Mouse (Mus musculus): ENCODE results near the gene Derl3. TPM values are rescaled to one million over a fixed set of nuclear protein-coding genes. Genes with fewer than 3 reads are reported as not detected.

Gene Derl3
- polyA plus RNA-seq, 1 experiment = 145 TPM

- Histone ChIP-seq H3K36me3 (ENCODE audit: control insufficient read depth, insufficient read depth, low read length) (no peaks in the 10 kb centered on the region), H3K4me3 (ENCODE audit: control insufficient read depth, low read depth, low read length) (no peak overlapping the region), H3K27me3 (ENCODE audit: control insufficient read depth, insufficient read depth, low read length) (no peaks in the 10 kb centered on the region), H3K4me1 (ENCODE audit: control insufficient read depth, insufficient read depth, low read length) (no peaks in the 10 kb centered on the region), H3K27ac (ENCODE audit: control insufficient read depth, insufficient read depth, low read depth, low read length) (peak overlapping the region; percentile 18)
- TF ChIP-seq CTCF (IDR thresholded peaks at IDR 0.05; ENCODE audit: control insufficient read depth, insufficient read depth, insufficient replicate concordance, low read depth, low read length) = no peak
- no peak for TF ChIP-seq POLR2A (IDR thresholded peaks at IDR 0.05; ENCODE audit: control insufficient read depth, low read depth, low read length)
These were observed 51.0 kb downstream of the Derl3 start for GRCm38 (mm10) chr10:75944066-75944772.

GRCm38 (mm10) chr10:75945213-75945612 lies 52.0 kb downstream of the Derl3 start:
- H3K27me3 ChIP-seq (ENCODE audit: control insufficient read depth, insufficient read depth, low read length) = no peaks in the 10 kb centered on the region
- H3K27ac ChIP-seq (ENCODE audit: control insufficient read depth, insufficient read depth, low read depth, low read length) = no peak overlapping the region
- no peak overlapping the region for H3K4me3 ChIP-seq (ENCODE audit: control insufficient read depth, low read depth, low read length)
- TF ChIP-seq CTCF (IDR thresholded peaks at IDR 0.05; ENCODE audit: control insufficient read depth, insufficient read depth, insufficient replicate concordance, low read depth, low read length) (no peak), POLR2A (IDR thresholded peaks at IDR 0.05; ENCODE audit: control insufficient read depth, low read depth, low read length) (no peak)
- H3K4me1 ChIP-seq (ENCODE audit: control insufficient read depth, insufficient read depth, low read length) = peaks cover 4% of the 10 kb centered on the region; the same call in 1 of the 2 replicates
- H3K36me3 ChIP-seq (ENCODE audit: control insufficient read depth, insufficient read depth, low read length) = no peaks in the 10 kb centered on the region

Other genes with a start within 250 kb of the Derl3 start
- gene Susd2, start 249.4 kb upstream of the Derl3 start, polyA plus RNA-seq (2012; rRNA removed) = 4.0 and 4.7 TPM in 2 replicates
- gene Cabin1, start 129.1 kb upstream of the Derl3 start, polyA plus RNA-seq (2012; rRNA removed) = 19.7 and 20.0 TPM in 2 replicates
- 310 and 393 TPM in 2 replicates for gene Ddt, start 120.0 kb upstream of the Derl3 start, polyA plus RNA-seq (2012; rRNA removed)
- 0.19 TPM in 1 of 2 replicates, not detected in the other for gene Gm20441, start 112.5 kb upstream of the Derl3 start, polyA plus RNA-seq (2012; rRNA removed)
- 40.0 and 41.9 TPM in 2 replicates for gene Gstt3, start 112.0 kb upstream of the Derl3 start, polyA plus RNA-seq (2012; rRNA removed)
- 7.0 and 8.9 TPM in 2 replicates for gene Gstt1, start 94.8 kb upstream of the Derl3 start, polyA plus RNA-seq (2012; rRNA removed)
- 500 and 561 TPM in 2 replicates for gene Gstt4, start 70.9 kb upstream of the Derl3 start, polyA plus RNA-seq (2012; rRNA removed)
- gene Gstt2, start 56.0 kb upstream of the Derl3 start, polyA plus RNA-seq (2012; rRNA removed) = 159 and 168 TPM in 2 replicates
- 261 and 275 TPM in 2 replicates for gene Mif, start 33.2 kb upstream of the Derl3 start, polyA plus RNA-seq (2012; rRNA removed)
- gene Smarcb1, start 28.2 kb downstream of the Derl3 start, polyA plus RNA-seq (2012; rRNA removed) = 41.7 and 43.9 TPM in 2 replicates
- 64.5 and 78.9 TPM in 2 replicates for gene Chchd10, start 39.7 kb downstream of the Derl3 start, polyA plus RNA-seq (2012; rRNA removed)
- gene Mmp11, start 43.1 kb downstream of the Derl3 start, polyA plus RNA-seq (2012; rRNA removed) = 6.9 and 7.5 TPM in 2 replicates
- 1.1 and 1.3 TPM in 2 replicates for gene Gm867, start 47.3 kb downstream of the Derl3 start, polyA plus RNA-seq (2012; rRNA removed)
- 1.2 and 2.3 TPM in 2 replicates for gene Vpreb3, start 49.6 kb downstream of the Derl3 start, polyA plus RNA-seq (2012; rRNA removed)
- 20.6 and 22.2 TPM in 2 replicates for gene Gm5134, start 61.1 kb downstream of the Derl3 start, polyA plus RNA-seq (2012; rRNA removed)
- gene Zfp280b, start 139.2 kb downstream of the Derl3 start, polyA plus RNA-seq (2012; rRNA removed) = 3.8 and 4.9 TPM in 2 replicates
- gene Slc5a4b, start 217.5 kb downstream of the Derl3 start, polyA plus RNA-seq (2012; rRNA removed) = 4.8 and 5.5 TPM in 2 replicates

All from testis, adult 2 months (tissue).